Mouse (Mus musculus) bone marrow macrophage, adult 2 months (primary cell): Measurements from ENCODE around the gene Serpina16.

ENCODE experiments used
- CTCF ChIP-seq: IDR thresholded peaks from 2 replicates; pipeline ENCODE4 v1.5.1; 2012; ENCODE audit warnings: low read depth, mild to moderate bottlenecking, low read length, moderate library complexity
- POLR2A ChIP-seq: IDR thresholded peaks from 2 replicates; pipeline ENCODE4 v1.6.1; 2012; ENCODE audit warnings: mild to moderate bottlenecking, low read depth, low read length, borderline replicate concordance

GRCm38 (mm10) chr12:103711537-103711936 lies 35.6 kb upstream of the Serpina16 start:
- TF ChIP-seq POLR2A (no peak), CTCF (no peak)
